Mouse (Mus musculus): Measurements from ENCODE around the gene Pygl. TPM values are rescaled to one million over a fixed set of nuclear protein-coding genes. Genes with fewer than 3 reads are reported as not detected.
A peak's percentile ranks its signal among the peaks of the same experiment; 100 is the strongest.
"Not testable (repeated sequence)": the region's sequence is repeated elsewhere in the genome, so short reads cannot be mapped to it uniquely, and the experiment has no call there.

Pygl gene
- total RNA-seq, 2 experiments from 2014 or later = 2.2 to 3.2 TPM

GRCm38 (mm10) chr12:70169969-70170368 lies 61.3 kb downstream of the Pygl start:
- intact Hi-C loops (cut with DNase I; ENCODE audit: low total_unique reads) = no loop called here
- no peak for DNase-seq

DNA sequence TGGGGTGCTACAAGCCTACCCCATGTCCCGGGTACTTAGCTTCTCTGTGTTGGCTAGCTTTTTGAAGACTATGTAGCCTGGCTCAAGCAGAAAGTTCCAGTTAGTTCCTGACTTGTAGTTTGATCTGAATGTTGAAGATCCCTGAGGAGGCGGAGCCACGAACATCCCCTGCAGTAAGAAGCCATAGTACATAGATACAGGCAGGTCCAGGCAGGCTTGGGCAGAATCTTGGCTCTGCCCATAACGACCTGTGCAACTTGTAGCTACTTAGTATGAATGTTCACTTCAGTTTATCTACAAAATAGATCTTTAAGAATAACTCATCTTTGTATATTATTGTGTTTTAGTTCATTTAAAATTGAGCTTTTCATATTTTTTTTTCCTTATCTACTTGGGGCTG lies 63.3 kb downstream of the Pygl start:
- intact Hi-C loops (cut with DNase I; ENCODE audit: low total_unique reads) = no loop called here
- DNase-seq = no peak

DNA sequence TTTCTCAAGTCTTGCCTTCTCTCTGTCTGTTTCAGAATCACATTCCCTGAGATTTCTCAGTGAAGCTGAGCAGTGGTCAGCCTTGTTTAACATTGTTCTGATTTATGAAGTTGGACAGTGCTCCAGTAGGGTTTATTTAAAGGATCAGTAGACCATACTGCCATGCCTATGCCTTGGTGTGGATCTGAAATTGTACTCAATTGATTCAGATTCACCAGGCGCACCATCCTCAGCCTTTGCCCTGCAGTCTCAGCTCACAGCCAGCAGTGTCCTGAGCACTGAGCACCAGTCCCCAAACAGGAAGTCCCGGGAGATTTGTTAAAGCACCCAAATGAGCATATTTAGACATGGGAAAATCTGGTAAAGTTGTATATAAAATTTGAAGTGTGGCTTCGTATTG lies 66.5 kb downstream of the Pygl start:
- DNase-seq = no peak
- intact Hi-C loops (cut with DNase I; ENCODE audit: low total_unique reads) = no loop called here

- DNase-seq = no peak
- intact Hi-C loops (cut with DNase I; ENCODE audit: low total_unique reads) = no loop called here
These were observed 70.2 kb downstream of the Pygl start for GRCm38 (mm10) chr12:70161057-70161456.

DNA sequence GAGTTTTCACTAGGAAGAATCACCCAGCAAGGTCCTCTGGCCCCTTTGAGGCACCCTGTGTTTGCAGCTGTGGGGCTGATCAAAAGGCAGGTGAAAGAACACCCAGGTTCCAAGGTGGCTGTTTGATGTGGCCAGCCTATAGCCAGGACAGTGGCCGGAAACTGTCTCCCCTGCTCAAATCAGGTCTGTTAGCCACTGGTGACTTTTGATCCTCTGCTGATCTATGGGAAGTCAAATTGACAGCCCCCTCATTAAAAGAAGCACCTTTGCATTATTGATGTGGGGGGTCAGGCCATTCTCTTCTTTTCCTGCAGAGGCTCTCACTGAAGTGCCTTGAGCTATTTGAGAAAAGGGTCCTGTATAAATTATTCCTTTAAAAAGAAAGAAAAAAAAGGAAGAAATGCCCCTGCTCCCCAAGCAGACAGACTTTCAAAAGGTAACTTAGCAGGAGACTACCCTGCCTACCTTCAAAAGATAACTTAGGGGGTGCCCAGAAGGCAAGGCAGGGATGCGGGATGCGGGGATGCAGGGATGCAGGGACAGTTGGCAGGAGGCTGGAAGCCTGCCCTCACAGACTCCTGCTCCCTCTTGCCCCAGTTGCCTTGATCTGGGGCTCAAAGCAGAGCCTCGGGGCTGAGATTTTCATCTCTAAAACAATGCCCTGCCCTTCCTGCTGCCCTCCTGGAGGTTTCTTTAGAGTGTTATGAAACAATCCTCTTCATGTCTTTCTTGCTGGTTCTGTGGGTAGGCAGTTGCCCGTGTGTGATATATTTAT lies 73.8 kb downstream of the Pygl start:
- no peak for DNase-seq
- intact Hi-C loops (cut with DNase I; ENCODE audit: low total_unique reads) = no loop called here

DNA sequence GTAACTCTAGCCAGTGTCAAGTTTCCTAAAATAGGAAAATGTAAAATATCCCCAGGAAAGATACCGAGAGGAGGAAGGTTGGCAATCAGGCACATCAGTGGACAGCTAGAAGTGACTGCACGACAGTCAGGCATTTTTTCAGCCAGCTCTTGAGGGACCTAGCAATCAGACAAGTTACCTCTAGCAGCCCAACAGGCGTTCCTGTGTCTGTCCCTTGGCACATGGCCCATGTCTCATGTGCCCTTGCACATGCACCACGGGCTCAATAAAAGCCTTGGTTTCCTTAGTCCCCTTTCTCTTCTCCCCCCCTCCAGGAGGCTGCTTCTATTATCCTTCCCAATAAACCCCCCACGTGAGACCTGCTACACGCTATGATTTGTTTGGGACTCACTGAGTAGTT lies 75.1 kb downstream of the Pygl start:
- DNase-seq = no peak
- intact Hi-C loops (cut with DNase I; ENCODE audit: low total_unique reads) = no loop called here

- intact Hi-C loops (cut with DNase I; ENCODE audit: low total_unique reads) = no loop called here
These were observed 77.4 kb downstream of the Pygl start, which contains the start of gene Abhd12b for GRCm38 (mm10) chr12:70153842-70154241. Gene Abhd12b, plus strand, starts transcription at chr12:70154142.

DNA sequence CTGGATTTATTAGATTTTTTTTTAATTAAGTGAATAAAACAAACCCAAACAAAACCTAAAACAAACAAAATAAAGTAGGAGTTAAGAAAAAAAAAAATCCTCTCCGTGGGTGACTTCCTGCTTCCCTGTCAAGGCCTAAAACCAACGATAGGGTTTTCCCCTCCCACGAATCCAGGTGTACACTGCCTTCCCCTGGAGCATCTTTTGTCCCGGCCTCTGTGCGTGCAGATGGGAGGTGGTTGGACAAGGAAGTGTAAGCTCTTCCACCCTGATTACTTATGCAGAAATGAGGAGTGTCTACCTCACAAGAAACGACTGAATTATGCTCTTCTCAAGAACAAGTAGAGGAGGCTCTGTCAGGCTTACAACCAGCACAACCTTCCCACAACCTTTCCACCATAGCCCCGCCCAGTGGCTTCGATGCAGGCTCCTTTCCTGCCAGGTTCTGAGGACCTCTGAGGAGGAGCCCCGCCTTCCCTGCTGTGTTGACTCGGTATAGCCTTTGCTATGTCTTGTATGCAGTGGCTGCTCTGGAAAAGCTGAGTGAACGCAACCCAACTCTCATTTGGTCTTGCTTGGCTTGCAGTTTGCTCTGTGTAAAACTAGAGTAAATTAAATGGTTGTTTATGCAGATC lies 82.5 kb downstream of the Pygl start:
- intact Hi-C loops (cut with DNase I; ENCODE audit: low total_unique reads) = no loop called here
- peak; percentile 19 for DNase-seq

More at GRCm38 (mm10) chr12:70153842-70154241, 77.4 kb downstream of the Pygl start, which contains the start of gene Abhd12b:
- no peak for DNase-seq

DNA sequence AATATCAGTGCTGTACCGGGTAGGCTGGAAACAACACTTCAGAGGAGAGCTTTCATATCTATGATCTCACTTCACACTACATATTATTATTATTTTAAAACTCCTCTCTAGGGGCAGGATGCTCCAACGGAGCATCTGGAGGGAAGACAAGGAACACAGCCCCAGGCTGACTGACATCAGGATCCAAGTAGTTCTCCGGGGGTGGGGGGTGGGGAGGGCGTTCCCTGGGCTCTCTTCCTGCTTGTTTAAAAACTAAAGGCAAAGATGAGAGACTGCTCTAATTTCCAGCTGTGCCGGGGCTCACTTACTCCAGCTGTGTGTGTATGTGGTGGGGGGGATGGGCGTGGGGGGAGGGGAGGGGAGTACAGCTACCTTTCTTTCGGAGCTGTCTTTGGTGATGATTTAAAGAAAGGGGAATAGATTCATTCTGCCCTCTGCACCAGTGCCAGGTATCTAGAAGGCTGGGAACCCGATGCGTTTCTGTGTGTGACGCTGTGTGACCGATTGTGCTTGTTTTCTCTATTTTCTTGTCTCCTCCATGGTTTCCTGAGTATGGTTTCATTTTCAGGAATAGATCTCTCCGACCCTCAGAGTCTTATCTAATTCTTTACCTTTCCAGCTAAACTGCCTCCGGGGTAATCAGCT lies 83.2 kb downstream of the Pygl start:
- intact Hi-C loops (cut with DNase I; ENCODE audit: low total_unique reads) = no loop called here

GRCm38 (mm10) chr12:70145586-70145985 lies 85.7 kb downstream of the Pygl start:
- no peak for DNase-seq
- intact Hi-C loops (cut with DNase I; ENCODE audit: low total_unique reads) = no loop called here

More for the DNA sequence above, 83.2 kb downstream of the Pygl start:
- DNase-seq = peak; percentile 10

GRCm38 (mm10) chr12:70144637-70145448 lies 86.4 kb downstream of the Pygl start:
- intact Hi-C loops (cut with DNase I; ENCODE audit: low total_unique reads) = no loop called here

DNA sequence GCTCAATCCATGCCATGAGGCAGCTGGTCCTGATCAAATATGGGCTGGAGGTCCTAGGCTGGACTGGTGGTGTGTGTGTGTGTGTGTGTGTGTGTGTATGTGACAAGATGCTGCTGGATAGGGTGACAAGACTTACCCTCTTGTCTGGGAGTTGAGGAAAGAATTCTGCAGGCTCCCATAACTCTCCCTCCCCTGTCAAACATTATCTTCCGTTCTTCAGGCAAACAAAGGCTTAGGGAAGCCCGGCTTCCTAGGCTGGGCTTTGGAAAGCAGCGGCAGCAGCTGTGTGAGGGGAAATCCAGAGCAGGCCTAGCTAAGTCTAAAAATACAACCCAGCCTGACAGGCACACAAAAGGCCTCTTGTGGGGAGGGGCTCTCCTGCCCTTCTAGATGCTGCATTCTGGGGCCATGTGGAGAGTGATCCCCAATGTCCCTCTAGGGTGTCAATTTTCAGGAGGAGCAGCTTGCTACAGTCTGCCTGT lies 87.1 kb downstream of the Pygl start:
- DNase-seq; intact Hi-C loops (cut with DNase I; ENCODE audit: low total_unique reads): not testable (repeated sequence)

More at GRCm38 (mm10) chr12:70144637-70145448, 86.4 kb downstream of the Pygl start:
- peak; percentile 31 for DNase-seq

- intact Hi-C loops (cut with DNase I; ENCODE audit: low total_unique reads) = no loop called here
- no peak for DNase-seq
These were observed 90.2 kb downstream of the Pygl start for GRCm38 (mm10) chr12:70140993-70141576.

Other genes starting within 250 kb of the Pygl start
- gene Sav1, start 244.5 kb downstream of the Pygl start, total RNA-seq (2021) = 10 to 100 TPM; 27.9 to 31.0 TPM
- 10 to 100 TPM; 21.0 to 32.1 TPM for gene Nin, start 117.8 kb downstream of the Pygl start, total RNA-seq (2021)
- not detected for gene Abhd12b, start 77.3 kb downstream of the Pygl start, total RNA-seq (2021)
- under 1 TPM; 0.18 to 0.21 TPM for gene Trim9, start 116.1 kb upstream of the Pygl start, total RNA-seq (2021)
- gene Tmx1, start 221.6 kb upstream of the Pygl start, total RNA-seq (2021) = 1 to 10 TPM; 9.9 to 10.0 TPM

All from gastrocnemius, postnatal 14 days (tissue).